8 mouse cellular contexts compared by ENCODE assay signal in the genomic region with DNA sequence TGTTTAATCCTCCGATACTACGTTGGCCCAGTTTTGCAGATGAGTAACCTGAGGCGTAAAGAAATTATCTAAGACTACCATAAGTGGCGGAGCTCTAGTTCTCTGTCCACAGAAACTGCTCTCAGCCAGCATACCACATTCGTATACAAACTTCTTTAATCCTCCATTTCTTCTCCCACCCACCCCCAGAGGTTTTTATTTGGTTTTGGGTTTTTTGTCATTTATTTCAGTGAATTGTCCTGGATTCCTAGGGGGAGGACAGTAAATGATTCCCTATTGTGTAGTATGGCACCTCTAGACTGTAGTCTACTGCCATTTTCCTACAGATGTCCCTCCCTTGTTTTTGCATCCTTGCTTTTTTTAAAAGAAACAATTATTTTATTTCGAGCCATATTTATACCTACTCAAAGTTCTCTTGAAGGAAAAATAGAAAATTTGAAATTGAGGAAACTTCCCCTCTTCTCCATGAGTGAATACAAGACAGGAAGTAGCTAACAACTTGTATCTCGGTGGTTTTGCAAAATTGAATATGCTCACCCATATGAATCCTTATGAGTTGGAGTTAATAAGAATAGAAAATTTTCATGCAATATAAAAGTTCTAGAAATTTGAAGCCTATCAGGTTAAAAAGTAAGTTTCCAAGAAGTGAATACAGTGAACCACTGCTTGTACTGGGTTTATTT. TPM values are rescaled to one million over a fixed set of nuclear protein-coding genes. Genes with fewer than 3 reads are reported as not detected.
DNase-seq lines count a peak whose midpoint lies in the region; ATAC-seq lines count a peak whose summit lies in the region.

No protein-coding gene starts in this region.

- H3K36me3 ChIP-seq in neural tube, embryonic 11.5 days (ENCODE audit: control insufficient read depth, insufficient read depth, low read length), result no peaks in the 10 kb centered on the region
- H3K36me3 ChIP-seq in intestine, embryonic 15.5 days, result no peaks in the 10 kb centered on the region
- no peaks in the 10 kb centered on the region for H3K36me3 ChIP-seq in neural tube, embryonic 15.5 days

- WGBS in neural tube, embryonic 11.5 days, result 23% methylated on average over 7 of the region's 7 CpGs
- WGBS in intestine, embryonic 15.5 days, result 8% methylated on average over 7 of the region's 7 CpGs
- 18% methylated on average over 7 of the region's 7 CpGs for WGBS in neural tube, embryonic 15.5 days

- no peaks in the 10 kb centered on the region for H3K4me1 ChIP-seq in neural tube, embryonic 11.5 days (ENCODE audit: control insufficient read depth, insufficient read depth, low read length)
- 0 out of 2 replicates have a peak, but pooled peaks cover 5% of the 10 kb centered on the region for H3K4me1 ChIP-seq in intestine, embryonic 15.5 days (replicated peaks)
- peaks cover 13% of the 10 kb centered on the region for H3K4me1 ChIP-seq in neural tube, embryonic 15.5 days

- no peak for ATAC-seq in neural tube, embryonic 11.5 days (ENCODE audit: insufficient read depth, low FRiP score, low TSS enrichment)
- ATAC-seq in intestine, embryonic 15.5 days, result no peak
- no peak for ATAC-seq in neural tube, embryonic 15.5 days (ENCODE audit: low FRiP score)
- no peak for ATAC-seq in activated CD4-positive, CD25-positive, alpha-beta regulatory T cell, adult 4 months

- peak overlapping the region; percentile 88 for H3K9ac ChIP-seq in neural tube, embryonic 11.5 days (ENCODE audit: low read length)
- peak overlapping the region; percentile 87 for H3K9ac ChIP-seq in intestine, embryonic 15.5 days
- peak overlapping the region; percentile 85 for H3K9ac ChIP-seq in neural tube, embryonic 15.5 days (replicated peaks)

- no peak overlapping the region for H3K27ac ChIP-seq in neural tube, embryonic 11.5 days (ENCODE audit: low read depth, low read length)
- peak overlapping the region; percentile 91 for H3K27ac ChIP-seq in intestine, embryonic 15.5 days
- peak overlapping the region; percentile 96 for H3K27ac ChIP-seq in neural tube, embryonic 15.5 days (replicated peaks)

- DNase-seq in neural tube, embryonic 11.5 days (ENCODE audit: low spot score), result no peak
- no peak for DNase-seq in neural tube, embryonic 10.5 days (ENCODE audit: extremely low spot score, low spot score)
- DNase-seq in embryo, embryonic 9.5 days (ENCODE audit: extremely low spot score), result peak; percentile 8
- no peak for DNase-seq in adrenal gland, postnatal 10 days
- DNase-seq in frontal cortex, postnatal 10 days (ENCODE audit: low spot score in 2 of 2), result no peak

- no peaks in the 10 kb centered on the region for H3K9me3 ChIP-seq in neural tube, embryonic 11.5 days (ENCODE audit: control insufficient read depth, low read length)
- H3K9me3 ChIP-seq in intestine, embryonic 15.5 days, result no peaks in the 10 kb centered on the region
- no peaks in the 10 kb centered on the region for H3K9me3 ChIP-seq in neural tube, embryonic 15.5 days (replicated peaks)

- no peaks in the 10 kb centered on the region for H3K27me3 ChIP-seq in neural tube, embryonic 11.5 days (ENCODE audit: control insufficient read depth, insufficient read depth, low read length)
- no peaks in the 10 kb centered on the region for H3K27me3 ChIP-seq in intestine, embryonic 15.5 days (replicated peaks)
- no peaks in the 10 kb centered on the region for H3K27me3 ChIP-seq in neural tube, embryonic 15.5 days (replicated peaks)

- H3K4me3 ChIP-seq in neural tube, embryonic 11.5 days (ENCODE audit: low read depth, low read length), result peak overlapping the region; percentile 79
- H3K4me3 ChIP-seq in intestine, embryonic 15.5 days (replicated peaks), result peak overlapping the region; percentile 77
- H3K4me3 ChIP-seq in neural tube, embryonic 15.5 days (replicated peaks), result peak overlapping the region; percentile 87

- peak overlapping the region; percentile 59 for H3K4me2 ChIP-seq in neural tube, embryonic 11.5 days (ENCODE audit: low read depth)
- H3K4me2 ChIP-seq in intestine, embryonic 15.5 days (replicated peaks), result peak overlapping the region; percentile 61
- peak overlapping the region; percentile 60 for H3K4me2 ChIP-seq in neural tube, embryonic 15.5 days

RNA-seq across cellular contexts. Expression of a gene that starts 0.7 kb away (rescaled TPM):
- 2.4 and 2.7 TPM in 2 replicates for polyA plus RNA-seq in neural tube, embryonic 11.5 days (2014; fragmentation: Nextera tagmentation; extraction: Ambion mirVana)
- polyA plus RNA-seq in intestine, embryonic 15.5 days (2015; fragmentation: Nextera tagmentation; extraction: Ambion mirVana), result 5.3 and 6.1 TPM in 2 replicates
- polyA plus RNA-seq in neural tube, embryonic 15.5 days (2015; fragmentation: Nextera tagmentation; extraction: Ambion mirVana), result 2.8 and 3.5 TPM in 2 replicates
- polyA plus RNA-seq in activated CD4-positive, CD25-positive, alpha-beta regulatory T cell, adult 4 months (2017; shearing (Covaris generic)), result under 1 TPM; 0.26 to 0.98 TPM
- total RNA-seq in adrenal gland, postnatal 10 days (2021), result 1 to 10 TPM; 6.5 TPM

RNA-seq across cellular contexts. Expression of a gene that starts 1.0 kb away (rescaled TPM):
- polyA plus RNA-seq in neural tube, embryonic 11.5 days (2014; fragmentation: Nextera tagmentation; extraction: Ambion mirVana), result 53.9 and 58.9 TPM in 2 replicates
- polyA plus RNA-seq in intestine, embryonic 15.5 days (2015; fragmentation: Nextera tagmentation; extraction: Ambion mirVana), result 44.4 and 49.6 TPM in 2 replicates
- polyA plus RNA-seq in neural tube, embryonic 15.5 days (2015; fragmentation: Nextera tagmentation; extraction: Ambion mirVana), result 41.2 and 44.6 TPM in 2 replicates
- 10 to 100 TPM; 17.2 to 18.4 TPM for polyA plus RNA-seq in activated CD4-positive, CD25-positive, alpha-beta regulatory T cell, adult 4 months (2017; shearing (Covaris generic))
- 10 to 100 TPM; 23.2 to 24.3 TPM for total RNA-seq in adrenal gland, postnatal 10 days (2021)
